Mouse (Mus musculus): Measurements from ENCODE around the gene Hspa12b.

Hspa12b gene

GRCm38 (mm10) chr2:131152166-131152730 lies 25.2 kb downstream of the Hspa12b start:
- DNase-seq = no peak

- no peak for DNase-seq
Observed at GRCm38 (mm10) chr2:131154036-131154435, 27.0 kb downstream of the Hspa12b start.

GRCm38 (mm10) chr2:131156987-131157386 lies 29.9 kb downstream of the Hspa12b start:
- DNase-seq = no peak

GRCm38 (mm10) chr2:131159491-131159910 lies 32.4 kb downstream of the Hspa12b start:
- no peak for DNase-seq

- DNase-seq = peak; percentile 96
Observed at GRCm38 (mm10) chr2:131159938-131160581, 33.0 kb downstream of the Hspa12b start, which contains the start of gene 1700037H04Rik. 1700037H04Rik (minus strand) TSS chr2:131160081.

GRCm38 (mm10) chr2:131160671-131161111 lies 33.6 kb downstream of the Hspa12b start:
- DNase-seq = no peak

GRCm38 (mm10) chr2:131163924-131164323 lies 36.8 kb downstream of the Hspa12b start:
- no peak for DNase-seq

- DNase-seq = no peak
Observed at GRCm38 (mm10) chr2:131166172-131166571, 39.1 kb downstream of the Hspa12b start.

GRCm38 (mm10) chr2:131167984-131168383 lies 40.9 kb downstream of the Hspa12b start:
- no peak for DNase-seq

GRCm38 (mm10) chr2:131168914-131169313 lies 41.8 kb downstream of the Hspa12b start:
- DNase-seq = no peak

- no peak for DNase-seq
Observed at GRCm38 (mm10) chr2:131170936-131171335, 43.9 kb downstream of the Hspa12b start.

- peak; percentile 46 to 60 for DNase-seq
Observed at GRCm38 (mm10) chr2:131171401-131172104, 44.5 kb downstream of the Hspa12b start.

- no peak for DNase-seq
Observed at GRCm38 (mm10) chr2:131172322-131172721, 45.2 kb downstream of the Hspa12b start.

GRCm38 (mm10) chr2:131174700-131175099 lies 47.6 kb downstream of the Hspa12b start:
- peak; percentile 42 to 59 for DNase-seq

GRCm38 (mm10) chr2:131175286-131175944 lies 48.3 kb downstream of the Hspa12b start:
- no peak for DNase-seq

GRCm38 (mm10) chr2:131175945-131176309 lies 48.8 kb downstream of the Hspa12b start:
- no peak for DNase-seq

GRCm38 (mm10) chr2:131176491-131176890 lies 49.4 kb downstream of the Hspa12b start:
- DNase-seq = no peak

GRCm38 (mm10) chr2:131177932-131178331 lies 50.9 kb downstream of the Hspa12b start:
- no peak for DNase-seq

GRCm38 (mm10) chr2:131178828-131179245 lies 51.8 kb downstream of the Hspa12b start:
- peak in 1 of 2 experiments; percentile 31 for DNase-seq

- peak; percentile 66 to 68 for DNase-seq
Observed at GRCm38 (mm10) chr2:131179246-131179886, 52.3 kb downstream of the Hspa12b start.

GRCm38 (mm10) chr2:131179990-131180587 lies 53.0 kb downstream of the Hspa12b start, which contains the start of gene Cenpb:
Cenpb (minus strand) TSS chr2:131180067.
- DNase-seq = peak; percentile 84 to 91

- DNase-seq = peak in 1 of 2 experiments; percentile 17
Observed at GRCm38 (mm10) chr2:131186343-131186742, 59.3 kb downstream of the Hspa12b start.

Data from cerebellum, postnatal 36 days (tissue).